Mouse (Mus musculus) stomach, postnatal 0 days (tissue): ENCODE measurements around the gene Smok2b. TPM values are rescaled to one million over a fixed set of nuclear protein-coding genes. Genes with fewer than 3 reads are reported as not detected.
"Not testable (repeated sequence)": the region's sequence is repeated elsewhere in the genome, so short reads cannot be mapped to it uniquely, and the experiment has no call there.

Experiments used
- ATAC-seq: fragments of 200-750 bp; cut with Nextera tagmentation; 2 replicates; pipeline ENCODE4 v1.8.0; 2017; ENCODE audit not compliant: low FRiP score, low TSS enrichment
- DNase-seq: peaks from one replicate; pipeline ENCODE4 v3.0.0-alpha.2; 2016; ENCODE audit warnings: low spot score
- H3K27ac ChIP-seq: fragments of 300-500 bp; sonication (generic); replicated peaks from 2 replicates; pipeline ENCODE4 v1.5.1; 2014; ENCODE audit warnings: mild to moderate bottlenecking, control low read depth
- H3K27me3 ChIP-seq: fragments of 300-500 bp; sonication (generic); 2 replicates; pipeline ENCODE4 v1.6.1; 2014; ENCODE audit warnings: low read length; ENCODE audit not compliant: control insufficient read depth, insufficient read depth
- H3K36me3 ChIP-seq: fragments of 300-500 bp; sonication (generic); 2 replicates; pipeline ENCODE4 v1.6.1; 2014; ENCODE audit warnings: low read length, mixed read lengths; ENCODE audit not compliant: control insufficient read depth, insufficient read depth
- H3K4me1 ChIP-seq: fragments of 300-500 bp; sonication (generic); replicated peaks from 2 replicates; pipeline ENCODE4 v1.6.1; 2014; ENCODE audit warnings: antibody characterized with exemption; ENCODE audit not compliant: control insufficient read depth, insufficient read depth
- H3K4me2 ChIP-seq: fragments of 300-500 bp; sonication (generic); replicated peaks from 2 replicates; pipeline ENCODE4 v1.6.1; 2014; ENCODE audit warnings: low read depth, mild to moderate bottlenecking, control low read depth, moderate library complexity
- H3K4me3 ChIP-seq: fragments of 300-500 bp; sonication (generic); 2 replicates; pipeline ENCODE4 v1.5.1; 2014; ENCODE audit warnings: low read depth, low read length, control low read depth
- H3K9ac ChIP-seq: fragments of 300-500 bp; sonication (generic); 2 replicates; pipeline ENCODE4 v1.6.1; 2014; ENCODE audit warnings: mild to moderate bottlenecking, low read length, control low read depth, mixed read lengths
- H3K9me3 ChIP-seq: fragments of 300-500 bp; sonication (generic); 2 replicates; pipeline ENCODE4 v1.6.1; 2016; ENCODE audit warnings: low read length; ENCODE audit not compliant: control insufficient read depth
- CTCF ChIP-seq: IDR thresholded peaks from 2 replicates; pipeline ENCODE4 v1.5.1; 2016; ENCODE audit warnings: antibody characterized with exemption, low read depth, mild to moderate bottlenecking, moderate library complexity
- EP300 ChIP-seq: optimal IDR thresholded peaks from 2 replicates; pipeline ENCODE3; 2016; ENCODE audit warnings: antibody characterized with exemption
- WGBS: fragments of 180-500 bp; shearing (Covaris S2); extraction: QIAGEN DNeasy Blood & Tissue Kit; methylation state at CpG from one replicate; pipeline ENCODE4 v1.1.7; 2014; 5-methylcytosine and 5-hydroxymethylcytosine counted together
- polyA plus RNA-seq: library from polyadenylated mRNA; unstranded; fragments of >200 nt; fragmentation: Nextera tagmentation; extraction: Ambion mirVana; gene quantifications from 2 replicates; pipeline ENCODE4 v1.2.1, GENCODE M21; 2015

The Smok2b gene
- polyA plus RNA-seq, 1 experiment from 2014 or later: not detected

DNA sequence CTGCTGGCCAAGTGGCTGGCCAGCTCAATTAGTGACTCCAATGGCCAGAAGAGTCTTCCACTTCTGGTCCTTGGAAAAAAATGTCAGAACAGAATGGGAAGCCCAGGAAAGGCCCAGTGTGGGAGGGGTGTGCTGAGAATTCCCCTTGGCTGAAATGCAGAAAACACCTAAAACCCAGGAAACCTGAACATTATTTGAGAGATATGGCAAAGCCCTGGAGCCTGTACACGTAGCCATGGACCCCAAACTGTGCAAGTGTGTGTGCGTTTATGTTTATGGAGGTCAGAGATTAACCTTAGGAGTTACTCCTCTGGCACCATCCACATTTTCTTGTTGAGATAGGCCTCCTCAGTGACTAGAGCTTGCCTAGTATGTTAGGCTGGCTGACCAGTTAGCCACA lies 31.2 kb upstream of the Smok2b start:
- H3K27ac ChIP-seq, H3K4me3 ChIP-seq, DNase-seq, H3K9me3 ChIP-seq, H3K9ac ChIP-seq, H3K36me3 ChIP-seq, H3K4me2 ChIP-seq, H3K27me3 ChIP-seq, H3K4me1 ChIP-seq: not testable (repeated sequence)
- WGBS: 93% methylated on average over 2 of the region's 2 CpGs
- ATAC-seq: peak; percentile 28; the same call in 1 of the 2 replicates

DNA sequence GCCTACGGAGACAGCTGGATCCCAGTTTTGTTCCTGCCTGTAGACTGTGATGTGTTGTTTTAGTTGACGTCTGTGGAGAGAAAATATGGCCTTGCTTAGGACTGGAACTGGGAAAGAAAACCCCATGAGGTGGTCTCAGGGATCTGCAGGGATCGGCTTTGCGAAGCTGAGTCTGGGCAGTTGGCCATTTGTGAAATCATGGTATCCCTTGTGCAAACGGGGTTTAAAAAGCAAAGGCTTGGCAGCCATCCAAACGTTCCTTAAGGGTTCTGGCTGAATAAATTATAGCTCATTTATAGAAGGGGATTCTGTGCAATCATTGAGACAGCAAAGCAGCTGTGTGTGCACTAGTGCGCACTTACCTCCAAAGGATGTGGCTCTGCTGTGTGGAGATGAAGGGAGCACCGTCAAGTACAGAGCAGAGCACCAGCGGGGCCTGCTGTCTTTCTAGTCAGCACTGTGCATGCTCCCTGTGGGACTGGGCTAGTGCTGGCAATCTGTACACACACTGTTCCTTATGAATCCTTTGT lies 30.1 kb upstream of the Smok2b start:
- not testable (repeated sequence) for H3K9ac ChIP-seq, DNase-seq, H3K9me3 ChIP-seq, H3K27me3 ChIP-seq, H3K36me3 ChIP-seq, H3K4me3 ChIP-seq, H3K27ac ChIP-seq, H3K4me2 ChIP-seq, H3K4me1 ChIP-seq
- ATAC-seq: peak; percentile 19; the same call in 1 of the 2 replicates
- WGBS: 64% methylated on average over 8 of the region's 9 CpGs

DNA sequence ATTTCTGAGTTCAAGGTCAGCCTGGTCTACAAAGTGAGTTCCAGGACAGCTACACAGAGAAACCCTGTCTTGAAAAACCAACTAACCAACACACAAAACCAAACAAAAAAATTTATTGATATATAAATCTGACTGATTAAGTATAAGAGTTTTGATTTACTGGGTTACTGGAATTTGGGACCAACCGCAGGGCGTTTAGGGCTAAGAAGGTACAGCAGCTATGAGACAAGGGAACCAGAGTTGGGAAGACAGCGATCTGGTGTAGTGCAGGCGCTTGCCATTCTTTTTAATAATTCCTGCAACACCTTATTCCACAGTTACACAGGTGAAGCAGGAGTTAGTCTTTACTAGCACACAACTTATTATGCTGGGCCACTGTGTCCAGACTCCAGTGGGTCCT lies 28.5 kb upstream of the Smok2b start:
- H3K27ac ChIP-seq, H3K36me3 ChIP-seq, H3K4me1 ChIP-seq, ATAC-seq, H3K9me3 ChIP-seq, DNase-seq, H3K4me2 ChIP-seq, H3K4me3 ChIP-seq, H3K9ac ChIP-seq, H3K27me3 ChIP-seq: not testable (repeated sequence)
- WGBS: 82% methylated on average over 4 of the region's 4 CpGs

DNA sequence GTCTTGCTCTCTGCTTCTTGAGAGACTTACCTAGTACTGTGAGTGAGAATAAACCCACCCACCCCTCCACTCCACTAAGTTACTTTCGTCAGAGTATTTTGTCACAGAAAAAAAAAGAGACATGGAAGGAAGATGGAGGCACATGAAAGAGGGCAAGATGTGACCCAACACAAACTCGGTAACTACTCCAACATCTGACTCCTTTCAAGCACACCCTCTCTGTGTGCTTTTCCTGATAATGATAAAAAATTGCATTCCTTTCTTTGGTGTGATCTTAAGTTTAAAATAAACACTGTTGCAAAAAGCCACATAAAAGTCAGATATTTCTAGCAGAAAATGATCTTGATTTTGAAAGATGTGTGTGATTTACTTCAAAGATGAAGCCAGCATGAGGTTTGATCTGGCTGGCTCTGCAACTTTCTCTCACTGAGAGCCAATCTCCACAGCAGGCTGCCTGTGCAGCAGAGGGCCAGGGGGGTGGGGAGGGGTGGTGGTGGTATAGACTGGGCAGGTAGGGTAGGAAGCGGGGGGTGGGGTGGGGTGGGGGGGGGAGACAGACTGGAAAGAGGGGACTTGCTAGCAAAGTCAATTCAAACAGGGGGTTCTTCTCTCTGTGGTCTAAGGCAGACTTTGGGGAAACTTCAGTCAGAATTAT lies 27.5 kb upstream of the Smok2b start:
- not testable (repeated sequence) for H3K9ac ChIP-seq, H3K36me3 ChIP-seq, H3K4me3 ChIP-seq, H3K4me2 ChIP-seq, ATAC-seq, H3K9me3 ChIP-seq, DNase-seq, H3K4me1 ChIP-seq, H3K27me3 ChIP-seq, H3K27ac ChIP-seq
- WGBS: 76% methylated on average over 2 of the region's 3 CpGs

DNA sequence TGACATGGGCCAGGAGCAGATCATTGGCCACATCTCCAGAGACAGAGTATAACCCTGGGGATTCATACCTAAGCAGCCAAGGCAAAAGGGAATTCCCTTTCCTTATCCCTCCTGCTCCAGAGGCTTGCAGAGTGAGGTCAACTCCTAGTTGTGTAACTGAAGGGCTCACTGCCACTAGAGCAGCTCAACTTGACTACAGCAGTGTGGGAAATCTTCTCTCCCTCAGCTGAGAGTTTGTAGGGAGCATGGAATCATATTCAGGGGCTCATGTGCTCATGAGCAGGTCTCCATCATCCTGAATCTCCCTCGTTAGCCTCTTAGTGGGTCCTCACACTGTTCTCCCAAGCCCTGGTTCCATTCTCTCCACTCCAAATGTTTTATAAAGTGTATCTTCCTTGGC lies 24.8 kb upstream of the Smok2b start:
- not testable (repeated sequence) for H3K4me2 ChIP-seq, DNase-seq, H3K4me1 ChIP-seq, ATAC-seq, H3K4me3 ChIP-seq, H3K27me3 ChIP-seq, H3K9ac ChIP-seq, H3K27ac ChIP-seq, H3K9me3 ChIP-seq, H3K36me3 ChIP-seq
- WGBS: 69% methylated on average over 1 of the region's 1 CpGs

DNA sequence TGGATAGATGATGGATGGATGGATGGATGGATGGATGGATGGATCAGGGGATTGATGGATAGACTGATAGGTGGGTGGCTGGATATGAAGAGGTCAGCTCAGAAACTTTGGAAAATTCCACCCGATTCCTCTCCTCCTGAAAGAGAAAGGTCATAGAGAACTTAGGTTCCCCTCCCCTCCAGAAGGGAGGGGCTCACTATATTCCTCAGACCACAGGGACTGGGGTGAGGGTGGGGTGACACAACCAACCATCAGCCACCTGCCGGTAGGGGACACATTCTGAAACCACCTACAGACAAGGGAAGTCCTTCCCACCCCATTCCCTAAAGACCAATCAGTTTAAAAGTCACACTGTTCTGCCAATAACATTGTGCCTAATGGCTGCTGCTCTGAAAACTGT lies 23.6 kb upstream of the Smok2b start:
- ATAC-seq (peak; percentile 21; the same call in 1 of the 2 replicates), DNase-seq (no peak)
- no peak overlapping the region for H3K4me3 ChIP-seq
- WGBS: 87% methylated on average over 2 of the region's 2 CpGs
- H3K9ac ChIP-seq: no peak overlapping the region
- no peak overlapping the region for H3K4me2 ChIP-seq
- no peaks in the 10 kb centered on the region for H3K27me3 ChIP-seq
- TF ChIP-seq CTCF (no peak), EP300 (no peak)
- no peaks in the 10 kb centered on the region for H3K36me3 ChIP-seq
- no peaks in the 10 kb centered on the region for H3K4me1 ChIP-seq
- peaks cover 5% of the 10 kb centered on the region for H3K9me3 ChIP-seq
- no peak overlapping the region for H3K27ac ChIP-seq

DNA sequence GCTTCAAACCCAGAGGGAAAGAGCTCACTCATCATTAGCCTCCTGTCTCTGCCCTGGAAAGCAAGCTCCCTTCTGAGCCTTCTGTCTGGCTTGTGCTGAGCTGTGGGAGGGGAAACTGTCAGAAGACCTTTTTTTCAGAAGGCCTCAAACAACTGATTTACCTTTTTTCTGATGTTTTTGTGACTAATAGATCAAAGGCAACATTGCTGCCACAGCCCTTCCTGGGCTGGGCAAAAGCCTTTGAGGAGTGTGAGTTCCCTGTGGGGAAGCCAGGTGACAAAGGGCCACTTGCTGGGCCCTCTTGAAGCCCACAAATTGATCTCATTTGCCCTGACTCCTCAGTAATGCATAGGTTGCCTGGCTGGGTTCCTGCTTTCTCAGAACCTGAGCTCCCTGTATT lies 21.6 kb upstream of the Smok2b start:
- not testable (repeated sequence) for H3K4me2 ChIP-seq

More for the DNA sequence above, 21.6 kb upstream of the Smok2b start:
- H3K4me1 ChIP-seq, H3K9ac ChIP-seq, ATAC-seq, H3K27ac ChIP-seq, DNase-seq, H3K36me3 ChIP-seq, H3K27me3 ChIP-seq, H3K4me3 ChIP-seq: not testable (repeated sequence)
- H3K9me3 ChIP-seq: peaks cover 22% of the 10 kb centered on the region
